Mouse (Mus musculus): ENCODE measurements around the gene Npas2.

Npas2 gene

DNA sequence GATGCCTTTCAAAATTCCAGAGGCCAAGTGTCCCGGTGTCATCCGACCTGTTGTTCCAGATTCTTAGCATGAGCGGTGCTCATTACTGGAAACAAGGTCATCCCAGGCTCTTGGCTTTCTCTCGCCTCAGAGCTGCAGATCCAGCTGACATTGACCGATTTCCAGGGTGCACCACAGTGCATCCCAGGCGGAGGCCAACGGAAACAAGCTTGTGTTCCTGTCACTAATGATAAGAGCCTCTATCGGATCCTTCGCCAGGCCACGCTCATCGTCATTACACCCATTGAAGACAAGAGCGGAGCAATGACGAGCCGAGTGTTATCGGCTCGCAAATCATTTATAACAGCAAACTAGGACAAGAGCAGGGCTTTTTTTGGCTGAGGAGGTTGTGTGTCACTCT, 91.3 kb downstream of the Npas2 start:
- no peak for DNase-seq (ENCODE audit: low spot score in 2 of 2)

GRCm38 (mm10) chr1:39287076-39287475, 93.5 kb downstream of the Npas2 start:
- no peak for DNase-seq (ENCODE audit: low spot score in 2 of 2)

- DNase-seq (ENCODE audit: low spot score in 2 of 2), result no peak
These were observed 94.3 kb downstream of the Npas2 start for GRCm38 (mm10) chr1:39287831-39288230.

DNA sequence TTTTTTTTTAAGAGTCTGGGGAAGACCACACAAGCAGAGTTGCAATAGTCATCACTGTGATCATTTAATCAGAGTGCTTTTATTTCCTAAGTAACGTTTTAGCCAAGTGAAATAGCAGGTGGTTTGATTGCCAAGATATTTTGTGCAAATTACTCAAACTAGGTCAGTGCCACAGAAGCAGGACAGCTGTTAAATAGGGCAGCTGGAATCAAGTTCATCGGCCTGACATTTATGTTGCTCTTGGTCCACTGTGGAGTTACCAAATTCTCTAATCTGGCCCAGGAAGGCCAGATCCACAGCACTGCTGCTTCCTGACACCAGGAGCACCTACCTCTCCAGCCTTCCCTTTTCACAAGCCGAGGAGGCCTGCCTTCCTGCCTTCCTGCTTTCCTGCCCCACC, 94.9 kb downstream of the Npas2 start:
- no peak for DNase-seq (ENCODE audit: low spot score in 2 of 2)

DNA sequence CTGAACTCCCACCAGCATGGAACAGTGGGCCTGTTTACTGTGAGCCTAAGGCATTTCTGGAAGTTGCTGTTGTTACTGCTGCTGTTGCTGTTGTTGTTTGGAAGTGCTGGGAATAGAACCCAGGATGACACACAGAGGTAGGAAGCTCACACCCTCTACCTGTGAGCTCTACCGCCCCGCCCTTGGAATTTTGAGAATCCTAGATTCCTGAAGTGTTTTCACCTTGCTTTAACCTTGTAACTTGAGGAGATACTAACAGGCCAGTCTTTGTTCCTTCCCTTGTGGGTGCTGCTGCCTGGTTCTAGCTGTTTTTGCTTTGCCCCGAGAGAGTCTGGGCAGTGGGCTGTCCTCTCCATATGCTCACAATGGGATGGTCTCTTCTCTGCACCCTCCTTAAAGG, 98.5 kb downstream of the Npas2 start:
- no peak for DNase-seq (ENCODE audit: low spot score in 2 of 2)

DNA sequence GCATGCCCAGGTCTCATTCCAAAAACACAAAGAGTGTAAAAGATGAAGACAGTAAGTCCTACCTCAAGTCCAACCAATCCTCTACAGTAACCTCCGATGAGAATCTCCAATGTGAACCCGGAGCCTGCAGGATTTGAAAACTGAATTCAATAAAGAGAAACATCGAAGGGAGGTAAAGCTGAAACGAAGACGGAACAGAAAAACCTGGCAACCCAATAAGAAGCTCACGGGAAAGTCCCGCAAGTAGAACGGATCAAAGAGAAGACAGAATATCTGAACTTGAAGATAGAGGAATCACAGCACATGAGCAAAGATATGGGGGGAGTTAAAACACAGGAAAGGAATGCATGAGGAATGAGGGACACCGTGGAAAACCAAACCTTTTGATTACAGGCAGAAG, 104.8 kb downstream of the Npas2 start:
- DNase-seq (ENCODE audit: low spot score in 2 of 2), result no peak

- no peak for DNase-seq (ENCODE audit: low spot score in 2 of 2)
These were observed 106.7 kb downstream of the Npas2 start for GRCm38 (mm10) chr1:39300243-39300642.

- no peak for DNase-seq (ENCODE audit: low spot score in 2 of 2)
These were observed 107.1 kb downstream of the Npas2 start for GRCm38 (mm10) chr1:39300676-39301075.

DNA sequence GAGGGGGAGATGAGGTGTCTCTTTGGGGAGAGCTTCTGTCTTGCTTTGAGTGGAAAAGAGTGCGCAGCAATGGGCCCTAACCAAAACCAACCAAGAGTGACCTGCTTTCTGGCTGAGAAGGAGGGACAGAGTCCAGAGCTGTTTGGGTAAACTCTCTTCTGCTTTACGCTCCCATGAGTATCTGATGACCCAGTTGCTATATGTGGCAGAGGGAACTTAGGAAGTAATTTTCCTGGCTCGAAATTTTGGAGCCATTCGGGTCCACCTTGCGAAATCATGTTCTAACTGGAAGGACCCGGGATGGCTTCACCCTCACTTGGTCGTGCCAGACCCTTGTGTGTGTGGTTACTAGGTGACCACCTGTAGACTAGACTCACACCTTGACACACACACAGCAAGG, 108.7 kb downstream of the Npas2 start:
- no peak for DNase-seq (ENCODE audit: low spot score in 2 of 2)

DNA sequence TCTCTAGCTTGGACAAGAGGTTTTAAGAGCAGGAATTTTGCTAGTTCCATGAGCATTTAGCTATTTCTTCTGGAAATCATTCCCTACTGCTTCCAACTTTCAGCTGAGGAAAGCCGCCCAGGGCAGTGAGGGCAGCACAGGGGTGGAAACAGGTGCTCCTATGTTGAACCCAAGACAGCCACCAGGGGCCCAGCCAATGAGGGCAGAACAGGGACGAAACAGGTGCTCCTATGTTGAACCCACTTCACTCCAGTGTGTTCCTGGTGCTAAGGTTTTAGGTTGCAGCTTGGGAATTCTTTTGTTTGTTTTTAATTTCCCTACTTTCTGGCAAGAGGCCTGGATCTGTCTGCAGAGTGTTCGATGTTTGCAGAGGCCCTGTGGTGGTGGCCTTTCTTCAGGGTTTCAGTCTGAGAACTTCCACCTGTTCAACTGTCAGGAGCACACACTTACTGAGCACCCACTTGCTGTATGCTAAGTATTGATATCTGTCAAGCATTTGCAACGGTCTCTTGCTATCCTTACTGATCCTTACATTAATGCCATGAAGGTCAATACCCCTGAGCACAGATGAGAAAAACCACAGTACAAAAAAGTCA, 109.6 kb downstream of the Npas2 start:
- no peak for DNase-seq (ENCODE audit: low spot score in 2 of 2)

- no peak for DNase-seq (ENCODE audit: low spot score in 2 of 2)
These were observed 113.8 kb downstream of the Npas2 start for GRCm38 (mm10) chr1:39307291-39307690.

DNA sequence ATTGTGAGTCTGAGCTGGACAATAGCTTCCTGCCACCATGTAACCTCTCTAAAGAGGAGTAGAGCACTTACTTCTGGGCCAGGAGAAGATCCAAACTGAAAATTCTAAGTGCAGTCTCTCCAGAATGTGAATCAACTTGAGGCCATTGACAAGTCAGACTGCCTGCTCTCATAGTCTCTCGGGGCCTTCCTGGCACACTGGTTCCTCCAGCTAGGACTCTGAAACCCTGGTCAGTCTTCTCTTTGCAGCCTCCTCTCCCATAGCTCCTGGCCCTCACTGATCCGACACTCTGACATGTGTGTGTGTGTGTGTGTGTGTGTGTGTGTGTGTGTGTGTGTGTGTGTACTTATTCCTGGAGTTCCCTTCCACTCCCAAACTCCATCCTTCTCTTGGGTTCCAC, 114.4 kb downstream of the Npas2 start:
- no peak for DNase-seq (ENCODE audit: low spot score in 2 of 2)

DNA sequence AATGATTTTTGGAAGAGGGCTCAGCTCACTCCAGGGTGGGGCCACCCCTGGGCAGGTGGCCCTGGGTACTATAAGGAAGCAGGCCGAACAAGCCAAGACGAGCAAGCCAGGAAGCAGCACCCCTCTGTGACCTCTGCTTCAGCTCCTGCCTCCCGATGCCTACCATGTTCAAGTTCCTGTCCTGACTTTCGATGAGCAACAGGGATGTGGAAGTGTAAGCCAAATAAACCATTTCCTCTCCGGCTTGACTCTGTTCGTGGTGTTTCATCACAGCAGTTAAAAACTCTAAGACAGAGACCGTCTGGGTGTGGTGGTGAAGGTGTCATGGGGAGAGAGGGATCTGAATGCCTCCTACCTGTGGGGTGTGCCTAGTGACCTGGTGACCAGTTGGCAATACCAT, 116.0 kb downstream of the Npas2 start:
- DNase-seq (ENCODE audit: low spot score in 2 of 2), result no peak

GRCm38 (mm10) chr1:39312345-39312967, 118.9 kb downstream of the Npas2 start:
- DNase-seq (ENCODE audit: low spot score in 2 of 2), result no peak

- no peak for DNase-seq (ENCODE audit: low spot score in 2 of 2)
These were observed 120.1 kb downstream of the Npas2 start for GRCm38 (mm10) chr1:39313352-39314245.

- no peak for DNase-seq (ENCODE audit: low spot score in 2 of 2)
These were observed 124.4 kb downstream of the Npas2 start for GRCm38 (mm10) chr1:39317935-39318334.

GRCm38 (mm10) chr1:39318870-39319269, 125.3 kb downstream of the Npas2 start:
- DNase-seq (ENCODE audit: low spot score in 2 of 2), result no peak

GRCm38 (mm10) chr1:39321954-39322353, 128.4 kb downstream of the Npas2 start:
- no peak for DNase-seq (ENCODE audit: low spot score in 2 of 2)

- no peak for DNase-seq (ENCODE audit: low spot score in 2 of 2)
These were observed 131.7 kb downstream of the Npas2 start for GRCm38 (mm10) chr1:39325228-39325627.

GRCm38 (mm10) chr1:39327546-39327945, 134.0 kb downstream of the Npas2 start:
- no peak for DNase-seq (ENCODE audit: low spot score in 2 of 2)

GRCm38 (mm10) chr1:39330857-39331594, 137.5 kb downstream of the Npas2 start:
- no peak for DNase-seq (ENCODE audit: low spot score in 2 of 2)

- no peak for DNase-seq (ENCODE audit: low spot score in 2 of 2)
These were observed 138.9 kb downstream of the Npas2 start for GRCm38 (mm10) chr1:39332456-39332855.
